Mouse (Mus musculus): ENCODE results near the gene Boll. TPM values are rescaled to one million over a fixed set of nuclear protein-coding genes. Genes with fewer than 3 reads are reported as not detected.
"Not testable (repeated sequence)": the region's sequence is repeated elsewhere in the genome, so short reads cannot be mapped to it uniquely, and the experiment has no call there.

Gene Boll
- polyA plus RNA-seq, 1 experiment from 2014 or later, result 0.34 TPM

- H3K27me3 ChIP-seq, result no peaks in the 10 kb centered on the region
- no peaks in the 10 kb centered on the region for H3K36me3 ChIP-seq
- H3K9ac ChIP-seq (replicated peaks), result no peak overlapping the region
- no peak overlapping the region for H3K27ac ChIP-seq
- no peaks in the 10 kb centered on the region for H3K4me1 ChIP-seq (replicated peaks)
- WGBS, result 87% methylated on average over 2 of the region's 2 CpGs
- ATAC-seq (ENCODE audit: insufficient number of reproducible peaks, insufficient read depth, low FRiP score, low TSS enrichment, low read depth), result no peak
- no peaks in the 10 kb centered on the region for H3K9me3 ChIP-seq
- no peak overlapping the region for H3K4me3 ChIP-seq (replicated peaks)
- H3K4me2 ChIP-seq, result no peak overlapping the region
Measured at GRCm38 (mm10) chr1:55380527-55380926, 17.3 kb upstream of the Boll start.

GRCm38 (mm10) chr1:55372626-55373025 lies 9.4 kb upstream of the Boll start:
- H3K27me3 ChIP-seq, result no peaks in the 10 kb centered on the region
- H3K4me2 ChIP-seq, result no peak overlapping the region
- H3K27ac ChIP-seq, result no peak overlapping the region
- no peak overlapping the region for H3K9ac ChIP-seq (replicated peaks)
- no peaks in the 10 kb centered on the region for H3K9me3 ChIP-seq
- no peak for ATAC-seq (ENCODE audit: insufficient number of reproducible peaks, insufficient read depth, low FRiP score, low TSS enrichment, low read depth)
- H3K4me1 ChIP-seq (replicated peaks), result no peaks in the 10 kb centered on the region
- H3K36me3 ChIP-seq, result no peaks in the 10 kb centered on the region
- WGBS, result 87% methylated on average over 3 of the region's 3 CpGs
- H3K4me3 ChIP-seq (replicated peaks), result no peak overlapping the region

- no peak overlapping the region for H3K27ac ChIP-seq
- no peaks in the 10 kb centered on the region for H3K36me3 ChIP-seq
Measured at GRCm38 (mm10) chr1:55363586-55363985, 317 bp upstream of the Boll start.

GRCm38 (mm10) chr1:55362634-55363033 lies 635 bp downstream of the Boll start:
- no peak overlapping the region for H3K9ac ChIP-seq (replicated peaks)
- no peak for ATAC-seq (ENCODE audit: insufficient number of reproducible peaks, insufficient read depth, low FRiP score, low TSS enrichment, low read depth)
- peaks cover 9% of the 10 kb centered on the region for H3K4me1 ChIP-seq (replicated peaks)
- no peak overlapping the region for H3K27ac ChIP-seq
- no peaks in the 10 kb centered on the region for H3K36me3 ChIP-seq
- peaks cover 28% of the 10 kb centered on the region for H3K27me3 ChIP-seq
- peak overlapping the region; percentile 48 for H3K4me3 ChIP-seq (replicated peaks)
- 45% methylated on average over 48 of the region's 49 CpGs for WGBS
- peaks cover 12% of the 10 kb centered on the region for H3K9me3 ChIP-seq
- peak overlapping the region; percentile 60 for H3K4me2 ChIP-seq

More at GRCm38 (mm10) chr1:55363586-55363985, 317 bp upstream of the Boll start:
- Histone ChIP-seq H3K9me3 (peaks cover 12% of the 10 kb centered on the region), H3K4me1 (replicated peaks) (peaks cover 9% of the 10 kb centered on the region), H3K4me3 (replicated peaks) (peak overlapping the region; percentile 48), H3K4me2 (peak overlapping the region; percentile 60), H3K27me3 (peaks cover 28% of the 10 kb centered on the region), H3K9ac (replicated peaks) (no peak overlapping the region)
- ATAC-seq (ENCODE audit: insufficient number of reproducible peaks, insufficient read depth, low FRiP score, low TSS enrichment, low read depth), result peak; percentile 63; the same call in 1 of the 2 replicates
- WGBS, result 3% methylated on average over 27 of the region's 27 CpGs

- ATAC-seq (ENCODE audit: insufficient number of reproducible peaks, insufficient read depth, low FRiP score, low TSS enrichment, low read depth); H3K9me3 ChIP-seq; H3K27me3 ChIP-seq; H3K4me1 ChIP-seq (replicated peaks); H3K4me2 ChIP-seq; H3K27ac ChIP-seq; H3K36me3 ChIP-seq; H3K9ac ChIP-seq (replicated peaks); H3K4me3 ChIP-seq (replicated peaks): not testable (repeated sequence)
- 77% methylated on average over 2 of the region's 2 CpGs for WGBS
Measured at GRCm38 (mm10) chr1:55351914-55352313, 11.4 kb downstream of the Boll start.

- H3K4me1 ChIP-seq (replicated peaks); H3K4me3 ChIP-seq (replicated peaks); ATAC-seq (ENCODE audit: insufficient number of reproducible peaks, insufficient read depth, low FRiP score, low TSS enrichment, low read depth); H3K27ac ChIP-seq; H3K9me3 ChIP-seq; H3K4me2 ChIP-seq; H3K9ac ChIP-seq (replicated peaks); H3K27me3 ChIP-seq; H3K36me3 ChIP-seq: not testable (repeated sequence)
- whole genome bisulfite sequencing, result 84% methylated on average over 5 of the region's 5 CpGs
Measured at GRCm38 (mm10) chr1:55325496-55325895, 37.8 kb downstream of the Boll start.

GRCm38 (mm10) chr1:55301077-55301476 lies 62.2 kb downstream of the Boll start:
- ATAC-seq (ENCODE audit: insufficient number of reproducible peaks, insufficient read depth, low FRiP score, low TSS enrichment, low read depth), result no peak
- no peak overlapping the region for H3K9ac ChIP-seq (replicated peaks)
- H3K4me2 ChIP-seq, result no peak overlapping the region
- no peaks in the 10 kb centered on the region for H3K27me3 ChIP-seq
- peaks cover 12% of the 10 kb centered on the region for H3K9me3 ChIP-seq
- no peak overlapping the region for H3K4me3 ChIP-seq (replicated peaks)
- H3K36me3 ChIP-seq, result no peaks in the 10 kb centered on the region
- H3K4me1 ChIP-seq (replicated peaks), result no peaks in the 10 kb centered on the region
- H3K27ac ChIP-seq, result no peak overlapping the region

GRCm38 (mm10) chr1:55279081-55279480 lies 84.2 kb downstream of the Boll start:
- 82% methylated on average over 9 of the region's 9 CpGs for WGBS
- no peak for ATAC-seq (ENCODE audit: insufficient number of reproducible peaks, insufficient read depth, low FRiP score, low TSS enrichment, low read depth)
- no peak overlapping the region for H3K27ac ChIP-seq
- no peaks in the 10 kb centered on the region for H3K27me3 ChIP-seq
- H3K36me3 ChIP-seq, result no peaks in the 10 kb centered on the region
- H3K4me3 ChIP-seq (replicated peaks), result no peak overlapping the region
- no peak overlapping the region for H3K4me2 ChIP-seq
- H3K9me3 ChIP-seq, result no peaks in the 10 kb centered on the region
- no peak overlapping the region for H3K9ac ChIP-seq (replicated peaks)
- no peaks in the 10 kb centered on the region for H3K4me1 ChIP-seq (replicated peaks)

GRCm38 (mm10) chr1:55265447-55265846 lies 97.8 kb downstream of the Boll start:
- H3K27ac ChIP-seq, result no peak overlapping the region
- no peak overlapping the region for H3K4me3 ChIP-seq (replicated peaks)
- no peak for ATAC-seq (ENCODE audit: insufficient number of reproducible peaks, insufficient read depth, low FRiP score, low TSS enrichment, low read depth)
- H3K9me3 ChIP-seq, result no peaks in the 10 kb centered on the region
- H3K4me2 ChIP-seq, result no peak overlapping the region
- no peaks in the 10 kb centered on the region for H3K27me3 ChIP-seq
- no peaks in the 10 kb centered on the region for H3K4me1 ChIP-seq (replicated peaks)
- H3K36me3 ChIP-seq, result no peaks in the 10 kb centered on the region
- 75% methylated on average over 2 of the region's 2 CpGs for WGBS
- no peak overlapping the region for H3K9ac ChIP-seq (replicated peaks)

- H3K9ac ChIP-seq (replicated peaks), result no peak overlapping the region
- 38% methylated on average over 2 of the region's 2 CpGs for WGBS
Measured at GRCm38 (mm10) chr1:55264385-55264784, 98.9 kb downstream of the Boll start.

GRCm38 (mm10) chr1:55246374-55246773 lies 116.9 kb downstream of the Boll start:
- no peaks in the 10 kb centered on the region for H3K27me3 ChIP-seq
- H3K27ac ChIP-seq, result no peak overlapping the region
- H3K4me1 ChIP-seq (replicated peaks), result 0 out of 2 replicates have a peak, but pooled peaks cover under 1% of the 10 kb centered on the region
- H3K4me2 ChIP-seq, result no peak overlapping the region
- H3K36me3 ChIP-seq, result peaks cover 10% of the 10 kb centered on the region; the same call in 1 of the 2 replicates
- ATAC-seq (ENCODE audit: insufficient number of reproducible peaks, insufficient read depth, low FRiP score, low TSS enrichment, low read depth), result no peak
- no peaks in the 10 kb centered on the region for H3K9me3 ChIP-seq
- WGBS, result 67% methylated on average over 2 of the region's 2 CpGs
- H3K4me3 ChIP-seq (replicated peaks), result no peak overlapping the region
- no peak overlapping the region for H3K9ac ChIP-seq (replicated peaks)

More at GRCm38 (mm10) chr1:55264385-55264784, 98.9 kb downstream of the Boll start:
- no peak overlapping the region for H3K4me3 ChIP-seq (replicated peaks)
- no peak for ATAC-seq (ENCODE audit: insufficient number of reproducible peaks, insufficient read depth, low FRiP score, low TSS enrichment, low read depth)
- no peaks in the 10 kb centered on the region for H3K27me3 ChIP-seq
- no peak overlapping the region for H3K27ac ChIP-seq
- H3K4me2 ChIP-seq, result no peak overlapping the region
- H3K9me3 ChIP-seq, result no peaks in the 10 kb centered on the region
- H3K36me3 ChIP-seq, result no peaks in the 10 kb centered on the region
- H3K4me1 ChIP-seq (replicated peaks), result no peaks in the 10 kb centered on the region

- ATAC-seq (ENCODE audit: insufficient number of reproducible peaks, insufficient read depth, low FRiP score, low TSS enrichment, low read depth), result no peak
- WGBS, result 0% methylated on average over 1 of the region's 1 CpGs
Measured at GRCm38 (mm10) chr1:55239237-55239636, 124.0 kb downstream of the Boll start.

More at GRCm38 (mm10) chr1:55239237-55239636, 124.0 kb downstream of the Boll start:
- Histone ChIP-seq H3K4me3 (replicated peaks) (0 out of 2 replicates have a peak overlapping the region, but pooled peaks have one; percentile 81), H3K4me2 (peak overlapping the region; percentile 91), H3K27ac (no peak overlapping the region), H3K27me3 (no peaks in the 10 kb centered on the region), H3K36me3 (peaks cover 10% of the 10 kb centered on the region; the same call in 1 of the 2 replicates), H3K9ac (replicated peaks) (no peak overlapping the region), H3K9me3 (no peaks in the 10 kb centered on the region), H3K4me1 (replicated peaks) (peaks cover 30% of the 10 kb centered on the region)

Data from limb, embryonic 12.5 days (tissue).